Mouse (Mus musculus) heart, embryonic 14.5 days (tissue): ENCODE results near the gene Actr2. TPM values are rescaled to one million over a fixed set of nuclear protein-coding genes. Genes with fewer than 3 reads are reported as not detected.

Experiments used
- ATAC-seq: fragments of 200-750 bp; cut with Nextera tagmentation; 2 replicates; pipeline ENCODE4 v1.8.0; 2017; ENCODE audit warnings: low read depth, moderate TSS enrichment; ENCODE audit not compliant: insufficient number of reproducible peaks, insufficient read depth, low FRiP score
- H3K27ac ChIP-seq, 2 experiments: fragments of 200-500 bp in 1 of 2; fragments of 300-500 bp in 1 of 2; sonication (generic) in 1 of 2; replicated peaks in 1 of 2; 2 replicates each; pipeline ENCODE4 v1.5.1; 2012 to 2014; ENCODE audit warnings: low read depth in 2 of 2, low read length in 2 of 2, control low read depth in 1 of 2, mild to moderate bottlenecking in 1 of 2, mixed read lengths in 1 of 2; ENCODE audit not compliant: control insufficient read depth in 1 of 2, insufficient read depth in 1 of 2
- H3K27me3 ChIP-seq: fragments of 300-500 bp; sonication (generic); 2 replicates; pipeline ENCODE4 v1.6.1; 2014; ENCODE audit warnings: mild to moderate bottlenecking, low read length, control low read depth; ENCODE audit not compliant: control insufficient read depth, insufficient read depth
- H3K36me3 ChIP-seq: fragments of 300-500 bp; sonication (generic); 2 replicates; pipeline ENCODE4 v1.6.1; 2014; ENCODE audit warnings: mild to moderate bottlenecking, control low read depth, low read length, mixed read lengths; ENCODE audit not compliant: control insufficient read depth, insufficient read depth
- H3K4me1 ChIP-seq, 2 experiments: fragments of 200-500 bp in 1 of 2; fragments of 300-500 bp in 1 of 2; sonication (generic) in 1 of 2; 2 replicates each; pipeline ENCODE4 v1.6.1; 2012 to 2014; ENCODE audit warnings: low read length in 2 of 2, control low read depth in 1 of 2, mixed read lengths in 1 of 2; ENCODE audit not compliant: control insufficient read depth in 2 of 2, insufficient read depth in 2 of 2
- H3K4me2 ChIP-seq: fragments of 300-500 bp; sonication (generic); 2 replicates; pipeline ENCODE4 v1.6.1; 2014; ENCODE audit warnings: mild to moderate bottlenecking, low read length
- H3K4me3 ChIP-seq, 2 experiments: fragments of 200-500 bp in 1 of 2; fragments of 300-500 bp in 1 of 2; sonication (generic) in 1 of 2; 2 replicates each; pipeline ENCODE4 v1.5.1; 2012 to 2014; ENCODE audit warnings: low read length in 2 of 2, mild to moderate bottlenecking in 2 of 2, control low read depth in 1 of 2, low read depth in 1 of 2, moderate library complexity in 1 of 2; ENCODE audit not compliant: control insufficient read depth in 1 of 2, insufficient read depth in 1 of 2
- H3K9ac ChIP-seq: fragments of 300-500 bp; sonication (generic); 2 replicates; pipeline ENCODE4 v1.6.1; 2014; ENCODE audit warnings: mild to moderate bottlenecking, low read length
- H3K9me3 ChIP-seq: fragments of 300-500 bp; sonication (generic); 2 replicates; pipeline ENCODE4 v1.6.1; 2016; ENCODE audit warnings: low read length, control low read depth; ENCODE audit not compliant: control insufficient read depth
- WGBS: fragments of 180-500 bp; shearing (Covaris S2); extraction: QIAGEN DNeasy Blood & Tissue Kit; methylation state at CpG from one replicate; pipeline ENCODE4 v1.1.7; 2014; 5-methylcytosine and 5-hydroxymethylcytosine counted together
- polyA plus RNA-seq: library from polyadenylated mRNA; unstranded; fragments of >200 nt; fragmentation: Nextera tagmentation; extraction: Ambion mirVana; gene quantifications from 2 replicates; pipeline ENCODE4 v1.2.1, GENCODE M21; 2014

Actr2 gene
- polyA plus RNA-seq, 1 experiment from 2014 or later, result 48.9 TPM

DNA sequence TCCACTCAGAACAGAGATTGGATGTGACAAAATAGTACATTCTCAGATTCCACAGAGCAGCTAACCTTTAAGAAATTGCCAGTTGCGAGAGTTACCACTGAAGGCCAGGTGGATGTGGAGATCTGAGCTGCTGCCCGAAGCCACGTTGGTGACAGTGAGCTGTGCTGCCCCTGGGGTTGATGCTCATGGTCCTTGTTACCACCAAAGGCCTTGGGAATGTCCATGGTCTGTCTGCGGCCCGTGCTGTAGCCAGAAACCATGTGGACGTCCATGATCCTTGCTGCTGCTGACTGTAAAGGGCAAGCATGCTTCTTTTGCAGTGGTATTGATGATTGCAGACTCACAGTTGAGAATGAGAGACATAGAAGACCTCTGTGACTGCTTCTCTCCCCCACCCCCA, 84.3 kb downstream of the Actr2 start:
- H3K9ac ChIP-seq, result no peak overlapping the region
- H3K4me2 ChIP-seq, result no peak overlapping the region
- no peaks in the 10 kb centered on the region for H3K4me1 ChIP-seq
- WGBS, result 87% methylated on average over 6 of the region's 6 CpGs
- H3K4me3 ChIP-seq, result no peak overlapping the region
- no peak overlapping the region for H3K27ac ChIP-seq
- ATAC-seq, result no peak
- H3K27me3 ChIP-seq, result no peaks in the 10 kb centered on the region
- H3K9me3 ChIP-seq, result 0 out of 2 replicates have a peak, but pooled peaks cover 3% of the 10 kb centered on the region
- peaks cover 17% of the 10 kb centered on the region for H3K36me3 ChIP-seq

- Histone ChIP-seq H3K4me2 (no peak overlapping the region), H3K36me3 (peaks cover 17% of the 10 kb centered on the region), H3K4me3 (no peak overlapping the region), H3K27me3 (no peaks in the 10 kb centered on the region), H3K4me1 (no peaks in the 10 kb centered on the region), H3K9me3 (0 out of 2 replicates have a peak, but pooled peaks cover 3% of the 10 kb centered on the region), H3K27ac (no peak overlapping the region), H3K9ac (no peak overlapping the region)
- no peak for ATAC-seq
- 78% methylated on average over 9 of the region's 9 CpGs for WGBS
These were observed 85.0 kb downstream of the Actr2 start for GRCm38 (mm10) chr11:20027719-20028118.

DNA sequence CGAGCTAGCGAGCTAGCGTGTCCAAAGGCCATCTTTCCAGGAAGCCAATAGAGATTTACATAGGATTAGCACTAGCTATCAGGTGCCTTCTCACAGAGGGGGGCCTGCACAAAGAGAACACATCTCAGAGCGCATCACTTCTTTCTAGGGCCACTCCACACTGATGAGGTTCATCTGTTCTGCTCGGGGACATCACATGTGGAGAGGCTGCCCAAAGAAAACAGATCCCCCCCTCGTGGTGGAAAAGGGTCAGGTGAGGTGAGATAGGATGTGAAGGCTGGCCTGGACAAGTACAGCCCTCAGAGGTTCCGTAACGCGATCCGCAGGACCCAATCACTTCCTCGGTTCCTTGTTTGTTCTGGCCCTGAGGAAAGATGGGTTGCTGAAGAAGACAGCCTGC, 86.8 kb downstream of the Actr2 start:
- no peak overlapping the region for H3K4me3 ChIP-seq
- H3K4me1 ChIP-seq, result no peaks in the 10 kb centered on the region
- no peak overlapping the region for H3K4me2 ChIP-seq
- peaks cover 31% of the 10 kb centered on the region for H3K36me3 ChIP-seq
- no peak for ATAC-seq
- 64% methylated on average over 11 of the region's 11 CpGs for WGBS
- no peak overlapping the region for H3K9ac ChIP-seq
- peaks cover 7% of the 10 kb centered on the region for H3K9me3 ChIP-seq
- no peak overlapping the region for H3K27ac ChIP-seq
- no peaks in the 10 kb centered on the region for H3K27me3 ChIP-seq

DNA sequence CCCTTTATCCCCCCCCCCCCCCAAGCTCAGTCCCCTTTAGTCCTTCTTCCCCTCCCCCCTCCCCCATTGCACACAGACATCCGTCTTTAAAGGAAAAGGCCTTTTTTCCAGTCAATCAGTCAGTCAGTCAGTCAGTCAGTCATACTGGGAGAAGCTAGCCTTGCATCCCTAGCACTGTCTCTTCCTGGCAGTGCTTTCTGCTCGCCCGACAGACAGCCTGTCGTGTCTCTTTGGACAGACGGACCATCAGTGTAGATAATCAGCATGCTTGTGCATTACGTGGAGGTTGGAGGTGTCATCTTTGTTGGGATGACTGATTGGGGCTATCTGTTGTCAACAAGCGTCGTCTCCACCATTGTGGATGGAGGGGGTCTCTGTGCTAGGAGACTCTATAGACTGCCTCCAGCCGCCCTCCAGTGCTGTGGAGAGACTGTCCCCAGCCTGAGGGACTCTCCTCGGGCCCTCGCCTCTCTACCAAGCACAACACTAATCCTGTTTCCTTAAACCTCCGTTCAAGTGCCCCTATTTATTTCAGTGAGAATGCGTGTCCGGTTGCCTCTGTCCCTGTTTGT, 89.7 kb downstream of the Actr2 start:
- Histone ChIP-seq H3K4me1 (no peaks in the 10 kb centered on the region), H3K4me2 (no peak overlapping the region), H3K27me3 (no peaks in the 10 kb centered on the region), H3K27ac (no peak overlapping the region), H3K4me3 (no peak overlapping the region), H3K9me3 (peaks cover 27% of the 10 kb centered on the region), H3K9ac (no peak overlapping the region), H3K36me3 (peaks cover 60% of the 10 kb centered on the region)
- 82% methylated on average over 14 of the region's 14 CpGs for WGBS
- ATAC-seq, result no peak

- Histone ChIP-seq H3K27ac (no peak overlapping the region), H3K9ac (no peak overlapping the region), H3K9me3 (peaks cover 27% of the 10 kb centered on the region), H3K27me3 (no peaks in the 10 kb centered on the region), H3K4me3 (no peak overlapping the region), H3K36me3 (peaks cover 64% of the 10 kb centered on the region), H3K4me2 (no peak overlapping the region), H3K4me1 (no peaks in the 10 kb centered on the region)
- no peak for ATAC-seq
- 85% methylated on average over 2 of the region's 2 CpGs for WGBS
These were observed 90.3 kb downstream of the Actr2 start for GRCm38 (mm10) chr11:20022462-20022861.

DNA sequence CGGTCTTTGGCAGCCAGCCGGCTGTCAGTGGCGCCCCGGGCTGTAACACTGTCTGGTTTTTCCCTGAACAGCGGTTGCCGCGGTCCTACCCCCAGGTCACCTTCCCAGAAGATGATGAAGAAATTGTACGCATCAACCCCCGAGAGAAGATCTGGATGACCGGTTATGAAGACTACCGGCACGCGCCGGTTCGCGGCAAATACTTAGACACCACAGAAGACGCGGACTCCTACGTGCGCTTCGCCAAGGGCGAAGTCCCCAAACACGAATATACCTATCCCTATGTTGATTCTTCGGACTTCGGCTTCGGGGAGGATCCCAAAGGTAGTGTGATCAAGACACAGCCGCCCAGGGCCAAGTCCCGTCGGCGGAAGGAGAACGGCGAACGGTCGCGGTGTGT, 92.0 kb downstream of the Actr2 start:
- H3K4me3 ChIP-seq, result no peak overlapping the region
- ATAC-seq, result no peak
- H3K27ac ChIP-seq, result no peak overlapping the region
- no peak overlapping the region for H3K9ac ChIP-seq
- 96% methylated on average over 35 of the region's 35 CpGs for WGBS
- peaks cover 68% of the 10 kb centered on the region for H3K36me3 ChIP-seq
- no peak overlapping the region for H3K4me2 ChIP-seq
- no peaks in the 10 kb centered on the region for H3K4me1 ChIP-seq
- H3K27me3 ChIP-seq, result no peaks in the 10 kb centered on the region
- peaks cover 31% of the 10 kb centered on the region for H3K9me3 ChIP-seq

- 95% methylated on average over 2 of the region's 2 CpGs for WGBS
- peaks cover 61% of the 10 kb centered on the region for H3K36me3 ChIP-seq
- H3K4me3 ChIP-seq, result no peak overlapping the region
- ATAC-seq, result no peak
- no peaks in the 10 kb centered on the region for H3K27me3 ChIP-seq
- no peak overlapping the region for H3K27ac ChIP-seq
- H3K4me1 ChIP-seq, result no peaks in the 10 kb centered on the region
- no peak overlapping the region for H3K9ac ChIP-seq
- peaks cover 31% of the 10 kb centered on the region for H3K9me3 ChIP-seq
- no peak overlapping the region for H3K4me2 ChIP-seq
These were observed 93.8 kb downstream of the Actr2 start for GRCm38 (mm10) chr11:20018905-20019304.

DNA sequence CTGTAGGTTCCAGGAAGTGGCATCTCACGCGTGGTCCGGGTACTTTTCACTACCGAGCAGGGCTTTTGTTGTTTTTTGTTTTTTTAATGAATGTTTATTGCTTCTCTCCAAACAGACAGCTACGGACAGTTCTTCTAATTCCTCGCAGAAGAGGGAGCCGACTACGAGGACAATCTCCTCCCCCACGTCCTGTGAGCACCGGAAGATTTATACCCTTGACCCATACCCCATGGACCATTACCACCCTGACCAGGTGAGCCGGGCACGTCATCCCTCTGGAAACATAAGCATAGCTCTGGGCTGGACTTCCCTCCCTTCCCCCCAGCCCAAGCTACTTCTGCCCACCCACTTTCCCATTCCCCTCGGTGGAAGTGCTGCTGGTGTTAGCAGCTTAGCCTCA, 94.8 kb downstream of the Actr2 start:
- no peak overlapping the region for H3K4me2 ChIP-seq
- no peaks in the 10 kb centered on the region for H3K27me3 ChIP-seq
- WGBS, result 99% methylated on average over 13 of the region's 13 CpGs
- peaks cover 61% of the 10 kb centered on the region for H3K36me3 ChIP-seq
- ATAC-seq, result no peak
- H3K9ac ChIP-seq, result no peak overlapping the region
- H3K27ac ChIP-seq, result no peak overlapping the region
- no peaks in the 10 kb centered on the region for H3K4me1 ChIP-seq
- no peak overlapping the region for H3K4me3 ChIP-seq
- H3K9me3 ChIP-seq, result peaks cover 31% of the 10 kb centered on the region
